Mouse (Mus musculus): ENCODE data around the gene Rtn4rl1.

GRCm38 (mm10) chr11:75310813-75311212 lies 117.2 kb downstream of the Rtn4rl1 start:
- no peak for TF ChIP-seq CTCF (IDR thresholded peaks at IDR 0.05; ENCODE audit: borderline replicate concordance, insufficient read depth, low read depth, low read length)
- TF ChIP-seq POLR2A (IDR thresholded peaks at IDR 0.05; ENCODE audit: borderline replicate concordance, insufficient read depth, low read length), result no peak

Data from cerebellum, adult 2 months (tissue).